Comparison of ENCODE assay signal across 10 mouse cellular contexts in genomic region chr19:46983966-46984380, GRCm38 (mm10). TPM values are rescaled to one million over a fixed set of nuclear protein-coding genes. Genes with fewer than 3 reads are reported as not detected.
A peak's percentile ranks its signal among the peaks of the same experiment; 100 is the strongest.
DNase-seq lines count a peak whose midpoint lies in the region; ATAC-seq lines count a peak whose summit lies in the region.
"Had no signal": no experiment of that assay in that cellular context is flagged by ENCODE, and none has a peak within 500 bp of the region (broad histone marks: within the 10 kb centered on the region; RNA-seq: fewer than 3 reads in every experiment).

No protein-coding gene starts in this region.

- peaks cover 32% of the 10 kb centered on the region for H3K4me1 ChIP-seq in heart, embryonic 10.5 days
- H3K4me1 ChIP-seq in midbrain, embryonic 11.5 days (ENCODE audit: control insufficient read depth, insufficient read depth, low read length): peaks cover 3% of the 10 kb centered on the region; the same call in 1 of the 2 replicates
- peaks cover 6% of the 10 kb centered on the region; the same call in 1 of the 2 replicates for H3K4me1 ChIP-seq in midbrain, embryonic 16.5 days (ENCODE audit: control insufficient read depth, insufficient read depth, low read length)
- peaks cover 14% of the 10 kb centered on the region; the same call in 1 of the 2 replicates for H3K4me1 ChIP-seq in intestine, embryonic 15.5 days (replicated peaks)
- H3K4me1 ChIP-seq in hindbrain, embryonic 13.5 days (replicated peaks): peaks cover 14% of the 10 kb centered on the region

- H3K9ac ChIP-seq in midbrain, embryonic 11.5 days (ENCODE audit: low read length): no peak overlapping the region
- no peak overlapping the region for H3K9ac ChIP-seq in midbrain, embryonic 16.5 days (ENCODE audit: low read depth, low read length)
- no peak overlapping the region for H3K9ac ChIP-seq in intestine, embryonic 15.5 days
- no peak overlapping the region for H3K9ac ChIP-seq in hindbrain, embryonic 13.5 days
- H3K9ac ChIP-seq: limb, embryonic 15.5 days had no signal

- 46% methylated on average over 11 of the region's 11 CpGs for WGBS in heart, embryonic 10.5 days
- WGBS in midbrain, embryonic 11.5 days: 80% methylated on average over 11 of the region's 11 CpGs
- WGBS in midbrain, embryonic 16.5 days: 65% methylated on average over 11 of the region's 11 CpGs
- WGBS in intestine, embryonic 15.5 days: 32% methylated on average over 11 of the region's 11 CpGs
- WGBS in hindbrain, embryonic 13.5 days: 63% methylated on average over 11 of the region's 11 CpGs

- ATAC-seq in midbrain, embryonic 11.5 days (ENCODE audit: low FRiP score): no peak
- no peak for ATAC-seq in midbrain, embryonic 16.5 days
- ATAC-seq in intestine, embryonic 15.5 days: no peak
- ATAC-seq in hindbrain, embryonic 13.5 days (ENCODE audit: low FRiP score): no peak

- peak; percentile 83 for DNase-seq in heart, embryonic 10.5 days (ENCODE audit: low spot score)
- DNase-seq in heart, adult 11 months: no peak
- peak; percentile 81 for DNase-seq in midbrain, embryonic 11.5 days (ENCODE audit: low spot score, missing footprints)
- peak; percentile 55 to 75 for DNase-seq in spleen, postnatal 4 days (ENCODE audit: low spot score in 2 of 2)
- no peak for DNase-seq in right cerebral cortex, postnatal 36 days (ENCODE audit: low spot score in 2 of 2)
- DNase-seq: cerebellum, adult 8-10 months had no signal

- H3K27ac ChIP-seq in heart, embryonic 10.5 days: peak overlapping the region; percentile 59; the same call in 1 of the 2 replicates
- no peak overlapping the region for H3K27ac ChIP-seq in midbrain, embryonic 11.5 days (ENCODE audit: low read depth, low read length)
- H3K27ac ChIP-seq in midbrain, embryonic 16.5 days (ENCODE audit: low read length): no peak overlapping the region
- 0 out of 2 replicates have a peak overlapping the region, but pooled peaks have one; percentile 79 for H3K27ac ChIP-seq in intestine, embryonic 15.5 days
- H3K27ac ChIP-seq in hindbrain, embryonic 13.5 days: no peak overlapping the region
- H3K27ac ChIP-seq: limb, embryonic 15.5 days had no signal

- H3K27me3 ChIP-seq in heart, embryonic 10.5 days (ENCODE audit: insufficient read depth, poor library complexity, severe bottlenecking): no peaks in the 10 kb centered on the region
- H3K27me3 ChIP-seq in midbrain, embryonic 11.5 days (ENCODE audit: control insufficient read depth, insufficient read depth, low read length): no peaks in the 10 kb centered on the region
- no peaks in the 10 kb centered on the region for H3K27me3 ChIP-seq in midbrain, embryonic 16.5 days (ENCODE audit: control insufficient read depth, insufficient read depth, low read depth, low read length)
- no peaks in the 10 kb centered on the region for H3K27me3 ChIP-seq in intestine, embryonic 15.5 days (replicated peaks)
- no peaks in the 10 kb centered on the region for H3K27me3 ChIP-seq in hindbrain, embryonic 13.5 days
- H3K27me3 ChIP-seq: limb, embryonic 15.5 days had no signal

- no peak overlapping the region for H3K4me2 ChIP-seq in midbrain, embryonic 11.5 days
- no peak overlapping the region for H3K4me2 ChIP-seq in midbrain, embryonic 16.5 days (ENCODE audit: low read length)
- H3K4me2 ChIP-seq in intestine, embryonic 15.5 days (replicated peaks): peak overlapping the region; percentile 28
- no peak overlapping the region for H3K4me2 ChIP-seq in hindbrain, embryonic 13.5 days
- H3K4me2 ChIP-seq: limb, embryonic 15.5 days had no signal

- no peaks in the 10 kb centered on the region for H3K9me3 ChIP-seq in heart, embryonic 10.5 days
- no peaks in the 10 kb centered on the region for H3K9me3 ChIP-seq in midbrain, embryonic 11.5 days (ENCODE audit: control insufficient read depth, low read length)
- no peaks in the 10 kb centered on the region for H3K9me3 ChIP-seq in midbrain, embryonic 16.5 days (replicated peaks; ENCODE audit: control insufficient read depth, low read length, poor library complexity, severe bottlenecking)
- no peaks in the 10 kb centered on the region for H3K9me3 ChIP-seq in intestine, embryonic 15.5 days
- no peaks in the 10 kb centered on the region for H3K9me3 ChIP-seq in hindbrain, embryonic 13.5 days
- H3K9me3 ChIP-seq: limb, embryonic 15.5 days had no signal

- no peak overlapping the region for H3K4me3 ChIP-seq in heart, embryonic 10.5 days
- H3K4me3 ChIP-seq in midbrain, embryonic 11.5 days (ENCODE audit: low read depth, low read length): no peak overlapping the region
- H3K4me3 ChIP-seq in midbrain, embryonic 16.5 days (ENCODE audit: low read depth, low read length): no peak overlapping the region
- H3K4me3 ChIP-seq in intestine, embryonic 15.5 days (replicated peaks): no peak overlapping the region
- no peak overlapping the region for H3K4me3 ChIP-seq in hindbrain, embryonic 13.5 days
- H3K4me3 ChIP-seq: limb, embryonic 15.5 days had no signal

- H3K36me3 ChIP-seq in heart, embryonic 10.5 days: no peaks in the 10 kb centered on the region
- H3K36me3 ChIP-seq in midbrain, embryonic 11.5 days (ENCODE audit: control insufficient read depth, insufficient read depth, low read length): no peaks in the 10 kb centered on the region
- no peaks in the 10 kb centered on the region for H3K36me3 ChIP-seq in midbrain, embryonic 16.5 days (ENCODE audit: control insufficient read depth, insufficient read depth, low read length)
- H3K36me3 ChIP-seq in intestine, embryonic 15.5 days: no peaks in the 10 kb centered on the region
- H3K36me3 ChIP-seq in hindbrain, embryonic 13.5 days: no peaks in the 10 kb centered on the region
- H3K36me3 ChIP-seq: limb, embryonic 15.5 days had no signal

RNA-seq across cellular contexts. Expression of gene Ina, which starts 30.5 kb away (rescaled TPM):
- 0.15 and 0.60 TPM in 2 replicates for polyA plus RNA-seq in heart, embryonic 10.5 days (2016; fragmentation: Nextera tagmentation; extraction: Ambion mirVana)
- polyA plus RNA-seq in midbrain, embryonic 11.5 days (2014; fragmentation: Nextera tagmentation; extraction: Ambion mirVana): 179 and 186 TPM in 2 replicates
- polyA plus RNA-seq in midbrain, embryonic 16.5 days (2015; fragmentation: Nextera tagmentation; extraction: Ambion mirVana): 424 and 528 TPM in 2 replicates
- 13.9 and 14.5 TPM in 2 replicates for polyA plus RNA-seq in intestine, embryonic 15.5 days (2015; fragmentation: Nextera tagmentation; extraction: Ambion mirVana)
- polyA plus RNA-seq in hindbrain, embryonic 13.5 days (2015; fragmentation: Nextera tagmentation; extraction: Ambion mirVana): 684 and 706 TPM in 2 replicates

RNA-seq across cellular contexts. Expression of gene Nt5c2, which starts 31.0 kb away (rescaled TPM):
- polyA plus RNA-seq in heart, embryonic 10.5 days (2016; fragmentation: Nextera tagmentation; extraction: Ambion mirVana): 71.8 and 86.3 TPM in 2 replicates
- polyA plus RNA-seq in midbrain, embryonic 11.5 days (2014; fragmentation: Nextera tagmentation; extraction: Ambion mirVana): 73.5 and 79.6 TPM in 2 replicates
- 85.7 and 93.4 TPM in 2 replicates for polyA plus RNA-seq in midbrain, embryonic 16.5 days (2015; fragmentation: Nextera tagmentation; extraction: Ambion mirVana)
- polyA plus RNA-seq in intestine, embryonic 15.5 days (2015; fragmentation: Nextera tagmentation; extraction: Ambion mirVana): 48.4 and 49.1 TPM in 2 replicates
- 93.2 and 98.1 TPM in 2 replicates for polyA plus RNA-seq in hindbrain, embryonic 13.5 days (2015; fragmentation: Nextera tagmentation; extraction: Ambion mirVana)

Comparison
In these comparisons a context has a peak if more than half of its experiments do, and no peak if none do; other contexts are left out.
1. DNase-seq: peak in heart, embryonic 10.5 days (single experiment), midbrain, embryonic 11.5 days (single experiment) and spleen, postnatal 4 days (2 of 2); none in heart, adult 11 months (single experiment) and right cerebral cortex, postnatal 36 days (0 of 2).
2. H3K27ac ChIP-seq: peak in heart, embryonic 10.5 days (single experiment) and intestine, embryonic 15.5 days (single experiment); none in midbrain, embryonic 11.5 days (single experiment), midbrain, embryonic 16.5 days (single experiment) and hindbrain, embryonic 13.5 days (single experiment).
3. RNA of gene Ina, which starts 30.5 kb away (polyA plus RNA-seq): 684 to 706 TPM in hindbrain, embryonic 13.5 days, 424 to 528 TPM in midbrain, embryonic 16.5 days and 179 to 186 TPM in midbrain, embryonic 11.5 days; 13.9 to 14.5 TPM in intestine, embryonic 15.5 days and 0.15 to 0.60 TPM in heart, embryonic 10.5 days; every median in the first group is over 10 times any median in the second.